Mouse (Mus musculus): ENCODE results near the gene Rapgef3. TPM values are rescaled to one million over a fixed set of nuclear protein-coding genes. Genes with fewer than 3 reads are reported as not detected.

Rapgef3 gene
- total and polyA plus RNA-seq, 3 experiments, result 2.5 to 3.4 (median 3.2) TPM

DNA sequence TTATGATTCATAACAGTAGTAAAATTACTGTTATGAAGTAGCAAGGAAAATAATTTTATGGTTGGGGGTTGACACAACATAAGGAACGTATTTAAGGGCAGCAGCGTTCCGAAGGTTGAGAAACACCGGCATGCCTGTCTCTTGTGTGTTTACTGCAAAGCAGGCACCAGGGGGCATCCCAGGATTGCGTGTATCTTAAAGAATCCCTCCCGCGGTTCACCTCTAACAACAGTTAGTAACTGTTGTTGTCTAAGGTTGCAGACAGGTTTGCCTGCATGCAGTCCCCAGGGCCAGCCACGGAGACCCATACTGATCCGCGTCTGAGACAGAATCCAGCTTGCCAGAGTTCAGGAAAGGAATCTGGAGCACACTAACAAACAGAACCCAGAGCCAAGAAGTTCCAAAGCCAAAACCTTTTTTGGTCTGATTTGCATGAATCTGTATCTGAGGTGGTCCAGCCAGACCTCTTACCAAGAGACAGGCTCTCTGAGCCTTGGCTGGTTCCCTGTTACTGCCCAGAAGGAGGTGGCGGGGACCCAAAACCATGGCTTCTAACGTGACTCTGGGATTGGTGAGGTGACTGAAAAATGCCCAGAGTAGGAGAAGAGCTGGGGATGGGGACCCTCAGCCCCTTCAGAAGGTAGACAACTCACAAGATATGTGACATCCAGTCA, 49.8 kb downstream of the Rapgef3 start:
- Histone ChIP-seq H3K36me3 (replicated peaks in 1 of 2; ENCODE audit: control insufficient read depth in 1 of 2, insufficient read depth in 1 of 2, low read length in 1 of 2) (peaks cover 45 to 71% of the 10 kb centered on the region in 2 experiments), H3K9me3 (replicated peaks; ENCODE audit: low read length) (peaks cover 9% of the 10 kb centered on the region), H3K4me3 (replicated peaks in 1 of 3; ENCODE audit: low read depth in 2 of 3, low read length in 2 of 3, poor library complexity in 1 of 3) (no peak overlapping the region), H3K4me2 (ENCODE audit: insufficient read depth, low read depth, poor library complexity, severe bottlenecking) (0 out of 2 replicates have a peak overlapping the region, but pooled peaks have one; percentile 11), H3K9ac (ENCODE audit: insufficient read depth, low read depth) (no peak overlapping the region), H3K27me3 (replicated peaks) (no peaks in the 10 kb centered on the region), H3K27ac (ENCODE audit: insufficient read depth, low read depth) (no peak overlapping the region), H3K79me2 (replicated peaks; ENCODE audit: control insufficient read depth, extremely low read depth, insufficient read depth, poor library complexity, severe bottlenecking) (peaks cover 4% of the 10 kb centered on the region), H3K4me1 (ENCODE audit: control insufficient read depth in 1 of 2, insufficient read depth in 2 of 2) (peaks cover 45 to 69% of the 10 kb centered on the region in 2 experiments)
- in situ Hi-C loops (cut with MboI; ENCODE audit: low pct_ligation_motif_present, low pct_unique_long_range_greater_than_20kb, low sequenced_read_pairs), result loop anchor here (5.0 to 10.0 kb wide), 5 partner anchors 34 to 227 kb away; partner anchors contain the start of gene Slc48a1
- TF ChIP-seq MYC (IDR thresholded peaks at IDR 0.05; ENCODE audit: low read depth, low read length), result peak; percentile 81
- TF ChIP-seq POLR2A (IDR thresholded peaks at IDR 0.05; ENCODE audit: low read depth, low read length), result peak; percentile 29; the same call in 1 of the 2 replicates
- TF ChIP-seq ZC3H11A (IDR thresholded peaks at IDR 0.05; ENCODE audit: low read depth, low read length), result peak; percentile 89
- peak; percentile 38; the same call in 1 of the 2 replicates for TF ChIP-seq NELFE (IDR thresholded peaks at IDR 0.05; ENCODE audit: low read depth, low read length)
- TF ChIP-seq ETS1 (conservative IDR thresholded peaks at IDR 0.05; ENCODE audit: low read depth, low read length), result 0 out of 2 replicates have a peak, but pooled peaks have one; percentile 10
- TF ChIP-seq MXI1 (IDR thresholded peaks at IDR 0.05; ENCODE audit: low read depth, low read length), result peak; percentile 82
- TF ChIP-seq TCF12 (IDR thresholded peaks at IDR 0.05; ENCODE audit: low read depth, low read length), result 0 out of 2 replicates have a peak, but pooled peaks have one; percentile 25
- TF ChIP-seq NRF1 (IDR thresholded peaks at IDR 0.05; ENCODE audit: low read depth, low read length), result 0 out of 2 replicates have a peak, but pooled peaks have one; percentile 11
- TF ChIP-seq ELF1 (IDR thresholded peaks at IDR 0.05; ENCODE audit: low read depth, low read length), result 0 out of 2 replicates have a peak, but pooled peaks have one; percentile 8
- TF ChIP-seq IRF4 (IDR thresholded peaks at IDR 0.05; ENCODE audit: low read depth, low read length), result peak; percentile 33; the same call in 1 of the 2 replicates
- no peak for TF ChIP-seq CHD2 (IDR thresholded peaks at IDR 0.05; ENCODE audit: low read length)
- peak; percentile 56; the same call in 1 of the 2 replicates for TF ChIP-seq MAX (IDR thresholded peaks at IDR 0.05; ENCODE audit: low read length)
- peak; percentile 88 for TF ChIP-seq SIN3A (IDR thresholded peaks at IDR 0.05; ENCODE audit: low read length)
- peak; percentile 99 for TF ChIP-seq SMC3 (IDR thresholded peaks at IDR 0.05; ENCODE audit: low read depth, low read length)
- TF ChIP-seq USF2 (conservative IDR thresholded peaks at IDR 0.05; ENCODE audit: low read depth, low read length), result no peak
- TF ChIP-seq MEF2A (IDR thresholded peaks at IDR 0.05; ENCODE audit: borderline replicate concordance, low read depth, low read length), result 0 out of 2 replicates have a peak, but pooled peaks have one; percentile 45
- no peak for TF ChIP-seq KAT2A (IDR thresholded peaks at IDR 0.05; ENCODE audit: insufficient replicate concordance, low read length)
- no peak for TF ChIP-seq CHD1 (IDR thresholded peaks at IDR 0.05; ENCODE audit: low read depth, low read length)
- TF ChIP-seq JUND (conservative IDR thresholded peaks at IDR 0.05; ENCODE audit: low read depth, low read length), result peak; percentile 2; the same call in 1 of the 2 replicates
- no peak for TF ChIP-seq MAZ (IDR thresholded peaks at IDR 0.05; ENCODE audit: low read depth, low read length)
- TF ChIP-seq BHLHE40 (IDR thresholded peaks at IDR 0.05; ENCODE audit: low read depth, low read length), result peak; percentile 36; the same call in 1 of the 2 replicates
- TF ChIP-seq CTCF (conservative IDR thresholded peaks at IDR 0.05 in 1 of 2, IDR thresholded peaks at IDR 0.05 in 1 of 2; ENCODE audit: low read depth in 2 of 2, low read length in 2 of 2), result peak; percentile 66 to 98
- DNase-seq (ENCODE audit: extremely low read depth), result peak; percentile 91
- dilution Hi-C loops (cut with MboI; ENCODE audit: extremely low pct_ligation_motif_present, extremely low pct_unique_long_range_greater_than_20kb, low sequenced_read_pairs), result no loop called here
